In the genomic region with DNA sequence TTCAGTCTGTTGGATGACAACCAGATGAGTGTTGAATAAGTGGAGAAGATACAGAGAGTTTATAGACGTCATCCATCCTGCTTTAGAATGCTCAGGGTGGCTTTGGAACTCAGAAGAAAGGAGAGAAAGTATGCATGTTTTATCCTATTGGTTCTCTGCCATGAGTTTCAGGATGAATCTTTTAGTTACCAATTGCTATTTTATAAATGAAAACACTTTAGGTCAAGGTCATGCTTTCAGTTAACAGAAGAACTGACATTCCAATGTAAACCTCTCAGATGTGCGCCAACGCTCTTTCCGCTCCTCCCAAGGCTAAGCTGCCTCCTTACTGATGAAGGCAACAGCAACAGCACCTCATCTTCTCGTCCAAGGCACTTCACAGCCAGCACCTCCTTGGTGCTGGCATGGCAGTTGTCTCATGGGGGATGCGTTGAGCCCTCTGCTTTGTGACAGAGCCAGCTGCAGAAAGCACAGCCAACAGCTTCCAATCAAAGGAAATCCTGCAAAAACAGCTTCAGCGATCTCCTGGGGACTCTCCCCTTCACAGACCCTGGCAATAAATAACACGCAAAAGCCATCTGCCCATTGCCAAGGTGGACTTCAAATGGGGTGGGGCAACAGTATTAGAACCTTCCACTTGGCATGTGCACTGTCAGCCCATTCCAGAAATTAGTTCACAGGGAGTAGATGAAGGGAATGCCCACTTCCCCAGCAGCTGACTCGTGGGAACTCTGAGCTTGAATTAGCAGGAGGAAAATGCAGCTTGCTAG, we compare ENCODE assay signal across 9 mouse cellular contexts.
DNase-seq lines count a peak whose midpoint lies in the region; ATAC-seq lines count a peak whose summit lies in the region.
"Had no signal": no experiment of that assay in that cellular context is flagged by ENCODE, and none has a peak within 500 bp of the region (broad histone marks: within the 10 kb centered on the region; RNA-seq: fewer than 3 reads in every experiment).

No protein-coding gene starts in this region.

- H3K9me3 ChIP-seq in kidney, embryonic 14.5 days (ENCODE audit: control insufficient read depth, low read length): no peaks in the 10 kb centered on the region
- no peaks in the 10 kb centered on the region for H3K9me3 ChIP-seq in midbrain, embryonic 15.5 days

- peak overlapping the region; percentile 77 for H3K27ac ChIP-seq in kidney, embryonic 14.5 days (ENCODE audit: low read depth, low read length)
- H3K27ac ChIP-seq in midbrain, embryonic 15.5 days: no peak overlapping the region; the same call in 1 of the 2 replicates

- no peaks in the 10 kb centered on the region for H3K27me3 ChIP-seq in kidney, embryonic 14.5 days (ENCODE audit: control insufficient read depth, insufficient read depth, low read length)
- H3K27me3 ChIP-seq in midbrain, embryonic 15.5 days (replicated peaks): no peaks in the 10 kb centered on the region

- ATAC-seq in kidney, embryonic 14.5 days (ENCODE audit: low FRiP score, low TSS enrichment): peak; percentile 16; the same call in 1 of the 2 replicates
- peak; percentile 63; the same call in 1 of the 2 replicates for ATAC-seq in midbrain, embryonic 15.5 days (replicated peaks)
- ATAC-seq in erythroid progenitor cell, adult 5-6 weeks (replicated peaks; ENCODE audit: low FRiP score, poor library complexity, severe bottlenecking): no peak

- no peaks in the 10 kb centered on the region for H3K36me3 ChIP-seq in kidney, embryonic 14.5 days (ENCODE audit: control insufficient read depth, insufficient read depth, low read length)
- H3K36me3 ChIP-seq in midbrain, embryonic 15.5 days (replicated peaks): no peaks in the 10 kb centered on the region

- 45% methylated on average over 9 of the region's 9 CpGs for WGBS in kidney, embryonic 14.5 days
- 63% methylated on average over 9 of the region's 9 CpGs for WGBS in midbrain, embryonic 15.5 days

- H3K9ac ChIP-seq in kidney, embryonic 14.5 days (ENCODE audit: low read depth, low read length): peak overlapping the region; percentile 28; the same call in 1 of the 2 replicates
- no peak overlapping the region for H3K9ac ChIP-seq in midbrain, embryonic 15.5 days

- peak; percentile 98 for DNase-seq in heart, adult 11 months
- no peak for DNase-seq in heart, postnatal 10 days
- peak; percentile 12 for DNase-seq in urinary bladder, postnatal 25 days (ENCODE audit: low spot score)
- no peak for DNase-seq in urinary bladder, postnatal 10 days (ENCODE audit: low spot score)
- DNase-seq in Muller cell, postnatal 12 days (ENCODE audit: inconsistent ontology term): no peak

- peaks cover 9% of the 10 kb centered on the region for H3K4me1 ChIP-seq in kidney, embryonic 14.5 days (ENCODE audit: control insufficient read depth, insufficient read depth, low read length)
- H3K4me1 ChIP-seq in midbrain, embryonic 15.5 days: peaks cover 4% of the 10 kb centered on the region; the same call in 1 of the 2 replicates

- H3K4me3 ChIP-seq in kidney, embryonic 14.5 days (ENCODE audit: low read length): 0 out of 2 replicates have a peak overlapping the region, but pooled peaks have one; percentile 12
- H3K4me3 ChIP-seq in midbrain, embryonic 15.5 days: no peak overlapping the region
- H3K4me3 ChIP-seq: myocyte had no signal

- intact Hi-C loops in heart, postnatal 10 days (cut with DNase I): loop anchor here (5.0 kb wide), 2 partner anchors 466 to 581 kb away; partner anchors contain the start of gene Klf4

- H3K4me2 ChIP-seq in kidney, embryonic 14.5 days (replicated peaks; ENCODE audit: low read depth, low read length): peak overlapping the region; percentile 39
- no peak overlapping the region for H3K4me2 ChIP-seq in midbrain, embryonic 15.5 days

Comparison
In these comparisons a context has a peak if more than half of its experiments do, and no peak if none do; other contexts are left out.
1. DNase-seq: peak in heart, adult 11 months (single experiment) and urinary bladder, postnatal 25 days (single experiment); none in heart, postnatal 10 days (0 of 2), urinary bladder, postnatal 10 days (single experiment) and Muller cell, postnatal 12 days (single experiment).